ENCODE assay signal across 5 mouse cellular contexts in genomic region chrX:7716058-7716457, GRCm38 (mm10). TPM values are rescaled to one million over a fixed set of nuclear protein-coding genes. Genes with fewer than 3 reads are reported as not detected.
"Had no signal": no experiment of that assay in that cellular context is flagged by ENCODE, and none has a peak within 500 bp of the region (broad histone marks: within the 10 kb centered on the region; RNA-seq: fewer than 3 reads in every experiment).

No protein-coding gene starts in this region.

RNA-seq across cellular contexts. Expression of gene Gm45208, which starts 6.0 kb away (rescaled TPM):
- total RNA-seq: layer of hippocampus, postnatal 10 days had no signal
- polyA plus RNA-seq: macrophage; midbrain, embryonic 11.5 days; stomach, embryonic 16.5 days; urinary bladder, adult 2 months had no signal
